Mouse (Mus musculus): ENCODE results near the gene Prpf38b. TPM values are rescaled to one million over a fixed set of nuclear protein-coding genes. Genes with fewer than 3 reads are reported as not detected.

The Prpf38b gene
- total and polyA plus RNA-seq, 3 experiments = 42.6 to 177 (median 42.9) TPM

- TF ChIP-seq JUN (IDR thresholded peaks at IDR 0.05; ENCODE audit: insufficient read depth, low read depth, low read length) = no peak
Observed at GRCm38 (mm10) chr3:108911548-108912413, at the start of gene Prpf38b (continued).

DNA sequence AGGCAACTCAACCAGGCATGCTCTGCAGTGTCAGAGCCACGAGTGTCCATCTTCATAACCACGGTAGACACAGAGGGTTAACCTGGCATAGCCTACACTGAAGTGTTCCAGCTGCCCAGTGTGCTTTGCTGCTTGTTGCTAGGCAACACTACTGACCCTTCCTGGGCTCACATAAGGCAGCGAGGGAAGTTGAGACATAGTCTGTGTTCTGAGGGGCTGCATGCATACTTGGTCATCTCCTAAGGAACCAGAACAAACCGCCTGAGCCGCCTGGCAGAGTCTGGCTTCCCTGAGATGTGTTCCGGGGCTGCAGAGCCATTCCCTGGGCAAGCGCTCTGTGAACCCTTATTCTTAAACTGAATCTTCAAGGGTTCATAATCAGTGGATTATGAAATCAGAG is 49.7 kb upstream of the Prpf38b start:
- Histone ChIP-seq H3K4me3 (replicated peaks in 1 of 3; ENCODE audit: low read depth in 2 of 3, low read length in 2 of 3, poor library complexity in 1 of 3) (no peak overlapping the region), H3K9ac (ENCODE audit: insufficient read depth, low read depth) (no peak overlapping the region), H3K4me2 (ENCODE audit: insufficient read depth, low read depth, poor library complexity, severe bottlenecking) (no peak overlapping the region), H3K79me2 (replicated peaks; ENCODE audit: control insufficient read depth, extremely low read depth, insufficient read depth, poor library complexity, severe bottlenecking) (no peaks in the 10 kb centered on the region), H3K4me1 (ENCODE audit: control insufficient read depth in 1 of 2, insufficient read depth in 2 of 2) (no peaks in the 10 kb centered on the region; a peak in 1 of 4 replicates), H3K27ac (ENCODE audit: insufficient read depth, low read depth) (no peak overlapping the region), H3K9me3 (replicated peaks; ENCODE audit: low read length) (no peaks in the 10 kb centered on the region), H3K27me3 (replicated peaks) (no peaks in the 10 kb centered on the region), H3K36me3 (replicated peaks in 1 of 2; ENCODE audit: control insufficient read depth in 1 of 2, insufficient read depth in 1 of 2, low read length in 1 of 2) (no peaks in the 10 kb centered on the region)
- dilution Hi-C loops (cut with MboI; ENCODE audit: extremely low pct_ligation_motif_present, extremely low pct_unique_long_range_greater_than_20kb, low sequenced_read_pairs) (no loop called here), in situ Hi-C loops (cut with MboI; ENCODE audit: low pct_ligation_motif_present, low pct_unique_long_range_greater_than_20kb, low sequenced_read_pairs) (no loop called here)
- DNase-seq (ENCODE audit: extremely low read depth) = no peak
- TF ChIP-seq ZNF384 (IDR thresholded peaks at IDR 0.05; ENCODE audit: low read depth, low read length) = no peak
- no peak for TF ChIP-seq TCF12 (IDR thresholded peaks at IDR 0.05; ENCODE audit: low read depth, low read length)
- no peak for TF ChIP-seq BHLHE40 (IDR thresholded peaks at IDR 0.05; ENCODE audit: low read depth, low read length)
- TF ChIP-seq IRF4 (IDR thresholded peaks at IDR 0.05; ENCODE audit: low read depth, low read length) = no peak
- TF ChIP-seq POLR2AphosphoS2 (IDR thresholded peaks at IDR 0.05; ENCODE audit: low read depth, low read length) = no peak
- TF ChIP-seq JUND (conservative IDR thresholded peaks at IDR 0.05; ENCODE audit: low read depth, low read length) = no peak
- no peak for TF ChIP-seq HCFC1 (IDR thresholded peaks at IDR 0.05; ENCODE audit: low read depth, low read length)
- no peak for TF ChIP-seq USF2 (conservative IDR thresholded peaks at IDR 0.05; ENCODE audit: low read depth, low read length)
- no peak for TF ChIP-seq ETS1 (conservative IDR thresholded peaks at IDR 0.05; ENCODE audit: low read depth, low read length)
- no peak for TF ChIP-seq PAX5 (IDR thresholded peaks at IDR 0.05; ENCODE audit: low read length)
- TF ChIP-seq MAX (IDR thresholded peaks at IDR 0.05; ENCODE audit: low read length) = no peak
- no peak for TF ChIP-seq MEF2A (IDR thresholded peaks at IDR 0.05; ENCODE audit: borderline replicate concordance, low read depth, low read length)
- TF ChIP-seq CHD1 (IDR thresholded peaks at IDR 0.05; ENCODE audit: low read depth, low read length) = no peak
- TF ChIP-seq TBP (conservative IDR thresholded peaks at IDR 0.05; ENCODE audit: low read depth, low read length) = no peak
- TF ChIP-seq E2F4 (IDR thresholded peaks at IDR 0.05; ENCODE audit: insufficient replicate concordance, low read depth, low read length) = no peak
- no peak for TF ChIP-seq MYC (IDR thresholded peaks at IDR 0.05; ENCODE audit: low read depth, low read length)
- no peak for TF ChIP-seq RAD21 (IDR thresholded peaks at IDR 0.05; ENCODE audit: low read depth, low read length)
- no peak for TF ChIP-seq ZMIZ1 (IDR thresholded peaks at IDR 0.05; ENCODE audit: low read depth, low read length)
